Mouse (Mus musculus) Patski (cell line): ENCODE results near the gene Mfsd2a. TPM values are rescaled to one million over a fixed set of nuclear protein-coding genes. Genes with fewer than 3 reads are reported as not detected.

ENCODE experiments used
- ATAC-seq: fragments of 100-300 bp; one replicate; pipeline ENCODE4 v1.8.0; 2021
- CTCF ChIA-PET: fragments of 350-600 bp; sonication (Branson Sonifier 250); formaldehyde crosslinking; loops from one replicate; lab custom pipeline; 2022; ENCODE audit warnings: inconsistent platforms; lab: Charles Lee
- POLR2A ChIA-PET: fragments of 350-600 bp; sonication (Branson Sonifier 250); formaldehyde crosslinking; loops from one replicate; lab custom pipeline; 2022; ENCODE audit warnings: antibody characterized with exemption, inconsistent platforms; lab: Charles Lee
- DNase-seq: peaks from one replicate; pipeline ENCODE4 v3.0.0-alpha.2; 2011; ENCODE audit warnings: low read depth, low spot score
- H3K27me3 ChIP-seq: fragments of 371-371 bp; one replicate; pipeline ENCODE4 v1.5.1; 2021
- CTCF ChIP-seq: fragments of 100-300 bp; IDR thresholded peaks from one replicate; pipeline ENCODE4 v1.5.1; 2021
- in situ Hi-C: fragments of 300-500 bp; cut with MboI; formaldehyde crosslinking; loops from 3 replicates; pipeline ENCODE4 v1.11.1; 2018; ENCODE audit warnings: low pct_unique_long_range_greater_than_20kb, mixed read lengths
- polyA plus RNA-seq: library from polyadenylated mRNA; unstranded; gene quantifications from one replicate; pipeline ENCODE4 v1.2.3, GENCODE M21; 2021

Gene Mfsd2a
- polyA plus RNA-seq, 1 experiment from 2014 or later = 0.08 TPM

DNA sequence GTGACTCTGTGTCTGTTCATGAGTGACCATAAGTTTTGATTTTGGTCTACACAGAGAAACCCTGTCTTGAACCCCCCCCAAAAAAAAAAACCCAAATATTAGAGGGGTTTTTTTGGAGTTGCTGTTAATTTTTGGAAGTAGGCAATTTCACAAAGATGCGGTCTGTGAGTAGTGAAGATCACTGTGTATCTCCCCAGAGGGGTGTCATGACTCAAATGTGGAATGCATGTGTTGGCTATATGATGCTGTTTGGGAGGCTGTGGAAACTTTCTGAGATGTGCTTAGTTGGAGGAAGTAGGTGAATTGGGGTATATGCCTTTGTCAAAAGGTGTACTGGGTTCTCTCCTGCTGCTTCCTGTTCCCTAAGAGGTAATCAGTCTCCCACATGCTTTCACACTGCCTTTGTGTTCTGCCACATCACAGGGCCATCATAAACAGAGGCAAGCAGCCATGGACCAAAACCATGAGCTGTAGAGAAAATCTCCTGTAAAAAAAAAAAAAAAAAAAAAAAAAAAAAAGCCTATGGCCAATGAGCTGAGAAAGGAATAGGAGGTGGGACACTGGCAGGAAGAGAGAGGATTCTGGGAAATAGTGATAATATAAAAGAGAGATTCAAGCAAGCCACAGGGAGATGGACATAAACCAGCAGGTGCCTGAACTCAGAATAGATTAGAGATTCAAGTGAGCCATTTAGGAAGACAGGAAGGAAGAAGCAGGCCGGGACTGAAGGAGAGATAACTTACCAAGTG lies 21.8 kb downstream of the Mfsd2a start:
- in situ Hi-C loops = no loop called here

GRCm38 (mm10) chr4:122937489-122937888 lies 23.5 kb downstream of the Mfsd2a start:
- ATAC-seq (no peak), DNase-seq (no peak)
- no peaks in the 10 kb centered on the region for H3K27me3 ChIP-seq
- no peak for TF ChIP-seq CTCF
- POLR2A ChIA-PET = interaction anchor here (0.6 kb wide), 1 partner anchor 61 kb away, joined by 5 read pairs; no protein-coding TSS in a partner anchor
- in situ Hi-C loops = no loop called here
- CTCF ChIA-PET = no interaction called here

More for the DNA sequence above, 21.8 kb downstream of the Mfsd2a start:
- H3K27me3 ChIP-seq = no peaks in the 10 kb centered on the region
- DNase-seq (no peak), ATAC-seq (no peak)
- POLR2A ChIA-PET = no interaction called here
- CTCF ChIA-PET = no interaction called here
- TF ChIP-seq CTCF = no peak

DNA sequence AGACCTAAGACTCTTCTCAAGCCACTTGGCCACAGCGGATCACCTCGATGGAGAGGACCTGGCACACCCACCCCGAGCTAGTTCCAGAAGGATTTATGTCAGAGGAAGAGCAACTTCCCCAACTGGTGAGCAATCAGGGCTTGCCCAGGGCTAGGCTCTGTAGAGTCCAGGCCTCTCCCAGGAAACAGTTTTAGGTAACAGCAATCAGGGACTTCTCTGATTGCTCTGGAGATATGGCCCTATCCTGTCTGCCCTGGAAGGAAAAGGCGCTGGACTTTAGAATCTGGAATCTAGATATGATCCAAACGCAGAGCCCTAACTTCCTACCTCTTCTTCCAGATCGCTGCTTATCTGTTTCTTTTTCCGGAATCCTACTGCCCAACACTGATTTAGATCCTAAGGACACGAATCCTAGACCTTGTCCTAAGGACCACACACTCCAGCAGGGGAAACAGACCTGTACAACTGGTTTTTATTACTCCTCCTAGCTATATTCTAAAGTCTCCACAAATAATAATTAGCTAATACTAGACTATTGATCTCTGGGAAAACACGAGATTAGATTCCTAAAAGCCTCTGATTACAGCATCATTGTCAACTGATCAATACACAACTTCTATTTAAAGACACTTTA lies 25.4 kb downstream of the Mfsd2a start:
- H3K27me3 ChIP-seq = no peaks in the 10 kb centered on the region
- ChIA-PET CTCF (interaction anchor here (1.5 kb wide), 1 partner anchor 62 kb away, joined by 3 read pairs; no protein-coding TSS in a partner anchor), POLR2A (interaction anchor here (1.1 kb wide), 1 partner anchor 20 kb away, joined by 3 read pairs; no protein-coding TSS in a partner anchor)
- no peak for TF ChIP-seq CTCF
- ATAC-seq (no peak), DNase-seq (no peak)
- in situ Hi-C loops = no loop called here

- TF ChIP-seq CTCF = no peak
- DNase-seq (no peak), ATAC-seq (no peak)
- in situ Hi-C loops = no loop called here
- H3K27me3 ChIP-seq = no peaks in the 10 kb centered on the region
- ChIA-PET POLR2A (no interaction called here), CTCF (interaction anchor here (1.0 kb wide), 1 partner anchor 11 kb away, joined by 3 read pairs; no protein-coding TSS in a partner anchor)
Measured at GRCm38 (mm10) chr4:122933857-122934256, 27.1 kb downstream of the Mfsd2a start.

GRCm38 (mm10) chr4:122933051-122933591 lies 27.9 kb downstream of the Mfsd2a start:
- CTCF ChIA-PET = interaction anchor here (1.0 kb wide), 1 partner anchor 11 kb away, joined by 3 read pairs; no protein-coding TSS in a partner anchor
- no peak for TF ChIP-seq CTCF
- POLR2A ChIA-PET = no interaction called here
- DNase-seq (no peak), ATAC-seq (no peak)
- no peaks in the 10 kb centered on the region for H3K27me3 ChIP-seq
- in situ Hi-C loops = no loop called here

DNA sequence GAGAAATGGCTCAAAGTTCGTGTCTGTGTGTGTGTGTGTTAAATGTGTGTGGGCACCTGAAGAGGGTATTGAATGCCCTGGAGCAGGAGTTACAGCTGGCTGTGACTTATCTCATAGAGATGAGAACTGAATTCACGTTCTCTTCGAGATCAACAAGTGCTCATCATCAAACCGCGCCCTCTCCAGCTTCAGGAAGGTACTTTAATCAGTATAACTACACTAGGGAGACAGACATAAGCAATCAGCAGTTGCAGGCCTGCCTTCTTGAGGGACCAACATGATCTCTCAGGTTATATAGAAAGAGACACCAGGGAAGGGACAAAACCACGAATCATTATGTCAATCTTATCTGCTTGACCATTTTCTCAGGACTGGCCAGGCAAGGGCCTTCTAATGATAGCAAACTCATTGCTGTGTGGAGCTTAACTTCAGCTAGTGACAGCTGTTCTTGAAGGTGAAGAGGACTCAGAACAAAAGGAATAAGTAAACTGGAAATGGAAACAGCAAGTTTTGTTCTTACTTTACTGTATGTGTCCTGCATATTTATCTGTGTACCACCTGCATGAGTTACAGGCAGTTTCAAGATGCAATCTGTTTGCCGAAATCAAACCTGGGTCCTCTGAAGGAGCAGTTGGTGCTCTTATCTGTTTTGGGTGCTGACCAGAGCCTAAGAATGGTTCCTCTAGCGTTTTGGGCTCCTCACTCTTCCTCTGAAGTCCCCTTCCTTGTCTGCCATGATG lies 28.6 kb downstream of the Mfsd2a start:
- ATAC-seq (no peak), DNase-seq (no peak)
- in situ Hi-C loops = no loop called here
- CTCF ChIA-PET = no interaction called here
- no peak for TF ChIP-seq CTCF
- POLR2A ChIA-PET = no interaction called here
- H3K27me3 ChIP-seq = no peaks in the 10 kb centered on the region

DNA sequence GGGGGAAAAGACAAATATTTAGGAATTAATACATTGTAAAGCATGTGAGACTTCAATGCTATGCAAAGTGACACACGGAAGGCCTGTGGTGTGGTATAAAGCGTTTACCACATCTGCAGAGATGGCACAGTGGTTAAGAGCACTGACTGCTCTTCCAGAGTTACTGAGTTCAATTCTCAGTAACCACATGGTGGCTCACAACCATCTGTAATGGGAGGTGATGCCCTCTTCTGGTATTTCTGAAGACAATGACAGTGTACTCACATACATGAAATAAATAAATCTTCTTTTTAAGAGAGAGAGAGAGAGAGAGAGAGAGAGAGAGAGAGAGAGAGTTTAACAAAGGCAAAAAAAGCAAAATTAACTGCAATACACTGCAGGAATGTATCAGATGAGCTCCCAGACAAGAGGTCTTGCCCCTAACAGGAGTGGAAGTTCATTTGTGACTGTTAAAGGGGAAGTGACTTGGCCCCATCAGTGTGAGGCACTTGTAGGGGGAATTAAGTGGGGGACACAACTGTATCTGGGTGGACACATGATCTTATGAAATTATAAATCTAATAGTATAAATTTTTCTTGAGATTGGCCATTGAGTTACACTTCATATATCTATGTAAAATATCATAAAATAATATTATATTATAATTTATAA lies 29.9 kb downstream of the Mfsd2a start:
- in situ Hi-C loops = no loop called here
- no peaks in the 10 kb centered on the region for H3K27me3 ChIP-seq
- ChIA-PET CTCF (no interaction called here), POLR2A (no interaction called here)
- TF ChIP-seq CTCF = no peak
- ATAC-seq = no peak
- no peak for DNase-seq

- ATAC-seq = no peak
- POLR2A ChIA-PET = interaction anchor here (0.6 kb wide), 1 partner anchor 57 kb away, joined by 3 read pairs; no protein-coding TSS in a partner anchor
- CTCF ChIA-PET = interaction anchor here (1.0 kb wide), 1 partner anchor 60 kb away, joined by 3 read pairs; no protein-coding TSS in a partner anchor
Measured at GRCm38 (mm10) chr4:122923392-122924344, 37.3 kb downstream of the Mfsd2a start.

DNA sequence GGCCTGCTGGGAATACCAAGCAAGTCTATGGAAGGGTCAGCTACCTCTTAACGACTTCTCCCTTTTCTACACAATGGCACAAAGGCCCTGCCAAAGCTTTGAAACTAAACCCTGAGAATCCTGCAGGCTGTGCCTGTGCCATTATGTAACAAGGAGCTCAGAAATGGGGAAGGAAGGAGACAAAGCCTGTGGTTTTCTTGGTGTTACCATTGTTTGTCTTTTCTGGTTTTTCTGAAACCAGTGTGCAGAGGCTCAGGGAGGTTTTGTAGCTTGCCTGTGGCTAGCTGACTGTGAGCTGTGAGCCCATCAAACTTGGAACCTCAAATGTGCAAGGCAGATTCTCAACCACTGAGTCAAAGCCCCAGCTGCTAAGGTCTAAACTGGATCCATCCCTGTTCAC lies 38.1 kb downstream of the Mfsd2a start:
- no peak for DNase-seq
- TF ChIP-seq CTCF = no peak
- ChIA-PET POLR2A (interaction anchor here (0.6 kb wide), 1 partner anchor 138 kb away, joined by 3 read pairs; no protein-coding TSS in a partner anchor), CTCF (interaction anchor here (1.0 kb wide), 2 partner anchors 15 to 61 kb away, joined by 3 read pairs; no protein-coding TSS in a partner anchor)
- no peaks in the 10 kb centered on the region for H3K27me3 ChIP-seq
- in situ Hi-C loops = no loop called here
- ATAC-seq = no peak

More at GRCm38 (mm10) chr4:122923392-122924344, 37.3 kb downstream of the Mfsd2a start:
- in situ Hi-C loops = no loop called here
- no peak for TF ChIP-seq CTCF
- DNase-seq = no peak
- no peaks in the 10 kb centered on the region for H3K27me3 ChIP-seq
